Mouse (Mus musculus) ES-CJ7 (cell line): ENCODE results near the gene Cela2a.
A peak's percentile ranks its signal among the peaks of the same experiment; 100 is the strongest.

Experiments
- DNase-seq: peaks from one replicate; pipeline ENCODE4 v3.0.0; 2011; ENCODE audit warnings: low read depth, low spot score

Gene Cela2a

DNA sequence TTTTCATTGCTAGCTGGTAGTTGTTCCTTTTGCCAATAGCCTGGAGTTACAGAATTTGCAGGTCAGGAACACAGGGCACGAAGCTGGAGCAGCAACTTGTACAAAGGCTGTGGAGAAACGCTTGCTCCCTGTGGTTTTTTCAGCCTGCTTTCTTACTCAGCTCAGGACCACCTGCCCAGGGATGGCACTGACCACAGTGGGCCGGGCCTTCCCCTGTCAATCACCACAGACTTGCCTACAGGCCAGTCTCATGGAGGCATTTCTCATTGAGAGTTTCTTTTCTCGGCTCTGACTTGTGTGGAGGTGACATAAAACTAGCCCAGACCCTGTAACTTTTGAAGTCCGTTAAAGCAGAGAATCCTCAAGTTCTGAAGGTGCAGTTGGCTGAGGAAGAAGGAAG lies 28.4 kb downstream of the Cela2a start:
- DNase-seq = no peak

DNA sequence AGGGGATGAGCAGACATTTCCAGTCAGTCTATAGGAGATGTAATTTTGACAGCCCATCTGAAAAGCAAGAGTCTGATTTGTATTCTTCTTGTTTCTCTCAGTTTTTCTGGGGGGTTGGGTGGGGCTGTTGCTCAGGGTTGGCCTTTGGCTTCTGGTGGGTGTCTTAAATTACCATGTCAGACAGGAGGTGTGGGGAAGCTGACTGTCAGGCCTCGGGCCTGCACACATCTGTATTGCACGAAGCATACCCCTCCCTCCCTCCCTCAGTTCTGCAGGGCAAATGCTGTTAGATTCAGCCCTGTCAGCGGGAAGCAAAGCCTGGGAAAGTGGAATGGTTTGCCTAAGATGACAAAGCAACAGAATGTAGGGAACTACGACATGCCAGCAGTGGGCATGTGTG lies 29.0 kb downstream of the Cela2a start:
- DNase-seq = no peak

DNA sequence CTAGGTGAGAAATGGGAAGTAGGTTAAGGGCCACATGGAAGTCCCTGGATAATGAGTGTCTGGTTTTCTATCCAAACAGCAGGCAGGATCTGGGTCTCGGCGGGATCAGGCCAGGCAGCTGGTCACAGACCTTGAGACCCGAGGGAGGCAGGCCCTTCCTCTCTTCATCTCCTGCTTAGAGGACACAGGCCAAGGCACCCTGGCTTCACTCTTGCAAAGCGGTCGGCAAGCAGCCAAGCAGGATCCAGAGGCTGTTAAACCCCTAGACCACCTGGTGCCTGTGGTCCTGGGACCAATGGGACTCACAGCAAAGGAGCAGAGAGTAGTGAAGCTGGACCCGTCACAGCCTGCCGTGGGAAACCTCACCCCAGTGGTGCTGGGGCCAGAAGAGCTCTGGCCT lies 29.6 kb downstream of the Cela2a start:
- no peak for DNase-seq

DNA sequence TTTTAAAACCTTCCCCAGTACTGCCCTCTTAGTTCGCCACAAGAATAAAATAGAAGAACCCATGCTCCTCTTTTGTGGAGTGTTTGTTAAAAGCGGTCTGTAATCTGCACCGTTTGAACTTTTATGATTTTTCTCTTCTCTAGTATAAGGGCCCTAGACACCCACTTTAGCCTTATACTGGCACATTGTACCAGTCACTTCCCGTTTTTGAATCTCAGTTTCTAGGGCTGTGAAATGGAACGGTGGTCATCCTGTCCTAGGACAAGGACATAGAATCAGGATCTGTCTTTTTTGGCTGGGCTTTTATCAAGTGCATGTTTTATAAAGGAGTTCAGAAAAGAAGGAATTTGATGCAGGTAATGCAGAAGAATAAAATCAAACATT lies 31.8 kb downstream of the Cela2a start:
- DNase-seq = no peak

DNA sequence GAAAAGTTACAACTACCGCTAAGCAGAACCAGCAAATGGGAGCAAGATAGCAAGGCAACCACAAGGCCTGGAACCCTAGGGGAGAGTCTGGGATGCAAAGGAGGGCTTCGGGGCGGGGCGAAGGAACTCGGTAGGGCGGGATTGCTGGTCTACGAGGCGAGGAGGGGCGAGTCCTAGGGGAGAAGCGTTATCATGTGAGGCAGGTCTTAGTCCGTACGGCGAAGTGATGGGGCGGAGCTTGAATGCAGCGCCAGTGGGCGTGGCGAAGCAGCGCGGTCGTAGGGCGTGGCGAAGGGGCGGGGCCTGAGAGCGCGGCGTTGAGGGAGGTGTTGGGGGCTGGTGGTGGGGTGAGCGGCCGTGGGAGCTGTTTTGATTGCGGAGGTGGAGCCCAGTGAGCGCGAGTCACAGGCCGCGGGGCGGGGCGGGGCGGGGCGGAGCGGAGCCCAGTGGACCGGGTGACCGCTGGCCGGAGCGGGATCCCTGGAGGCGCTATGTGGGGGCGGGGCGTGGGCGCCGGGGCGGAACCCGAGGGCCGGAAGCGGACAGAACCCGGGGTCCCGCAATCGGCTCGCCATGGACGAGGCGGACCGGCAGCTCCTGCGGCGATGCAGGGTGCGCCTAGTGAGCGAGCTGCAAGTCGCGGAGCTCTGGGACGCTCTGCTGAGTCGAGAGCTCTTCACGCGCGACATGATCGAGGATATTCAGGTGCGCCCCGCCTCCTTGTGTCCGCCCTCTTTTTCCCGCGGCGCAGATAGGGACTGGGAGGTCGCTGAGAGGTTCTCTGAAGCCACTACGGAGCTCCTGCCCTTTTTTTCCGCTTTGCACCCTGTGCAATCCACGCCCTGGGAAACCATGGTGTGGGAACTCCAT lies 32.4 kb downstream of the Cela2a start, which contains the start of gene Casp9:
Gene Casp9, plus strand, starts transcription at position 331 of the 870 bp plus-strand sequence.
- peak; percentile 99 for DNase-seq

DNA sequence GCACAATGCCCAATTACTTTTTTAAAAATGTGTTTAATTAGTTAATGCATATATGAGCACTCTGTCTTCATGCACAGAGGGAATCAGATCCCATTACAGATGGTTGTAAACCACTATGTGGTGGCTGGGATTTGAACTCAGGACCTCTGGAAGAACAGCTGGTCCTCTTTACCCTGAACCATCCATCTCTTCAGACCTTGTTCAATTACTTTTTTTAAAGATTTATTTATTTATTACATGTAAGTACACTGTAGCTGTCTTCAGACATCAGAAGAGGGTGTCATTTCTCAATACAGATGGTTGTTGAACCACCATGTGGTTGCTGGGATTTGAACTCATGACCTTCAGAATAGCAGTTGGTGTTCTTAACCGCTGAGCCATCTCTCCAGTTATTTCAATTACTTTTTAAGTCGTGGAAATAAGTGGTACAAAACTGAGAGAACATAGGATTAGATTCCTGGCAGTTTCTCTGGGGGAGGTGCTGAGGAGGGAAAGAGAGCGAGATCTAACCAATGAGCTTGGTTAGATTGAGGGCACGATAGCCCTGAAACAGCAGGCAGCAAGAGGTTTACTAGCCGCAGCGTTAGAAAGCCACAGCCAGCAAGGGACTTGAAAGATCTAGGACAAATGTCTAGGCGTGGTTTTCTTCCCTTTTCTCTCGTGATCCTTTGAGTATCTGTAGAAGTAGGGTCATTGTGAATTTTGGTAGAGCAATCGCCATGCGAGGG lies 33.2 kb downstream of the Cela2a start:
- no peak for DNase-seq

DNA sequence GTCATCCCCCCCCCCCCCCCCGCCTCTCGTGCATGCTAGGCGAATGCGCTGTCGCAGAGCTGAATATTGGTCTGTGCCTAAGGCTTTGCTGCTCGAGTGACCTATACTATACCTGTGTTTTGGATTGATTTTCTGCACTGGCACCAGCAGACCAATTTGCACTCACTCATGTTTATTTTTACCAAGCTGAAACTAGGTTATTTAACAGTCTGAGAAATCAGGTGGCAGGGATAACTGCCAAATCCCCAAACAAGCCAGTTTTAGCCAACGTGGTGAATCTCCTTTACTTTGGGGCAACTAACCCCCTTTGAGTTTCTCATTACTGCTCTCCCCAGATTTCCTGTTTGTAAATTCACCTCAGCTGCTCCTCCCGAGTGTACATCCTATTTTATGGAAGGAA lies 34.0 kb downstream of the Cela2a start:
- DNase-seq = no peak

DNA sequence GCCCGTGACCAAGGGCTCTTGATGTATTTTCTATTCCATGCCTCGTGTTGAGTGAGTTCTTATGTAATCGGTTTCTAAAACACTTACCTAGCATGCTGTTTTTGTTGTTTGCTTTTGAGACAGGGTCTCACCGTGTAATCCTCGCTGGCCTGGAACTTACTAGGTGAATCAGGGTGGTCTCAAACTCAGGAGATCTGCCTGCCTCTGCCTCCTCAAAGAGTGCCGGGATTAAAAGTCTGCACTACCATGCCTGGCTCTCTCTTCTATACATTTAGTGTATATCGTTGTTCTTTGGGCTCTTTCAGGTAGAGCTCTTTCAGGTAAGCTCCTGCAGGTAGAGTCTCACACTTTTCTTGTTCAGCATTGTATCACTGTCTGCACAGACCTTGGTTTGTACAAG lies 34.5 kb downstream of the Cela2a start:
- DNase-seq = no peak

DNA sequence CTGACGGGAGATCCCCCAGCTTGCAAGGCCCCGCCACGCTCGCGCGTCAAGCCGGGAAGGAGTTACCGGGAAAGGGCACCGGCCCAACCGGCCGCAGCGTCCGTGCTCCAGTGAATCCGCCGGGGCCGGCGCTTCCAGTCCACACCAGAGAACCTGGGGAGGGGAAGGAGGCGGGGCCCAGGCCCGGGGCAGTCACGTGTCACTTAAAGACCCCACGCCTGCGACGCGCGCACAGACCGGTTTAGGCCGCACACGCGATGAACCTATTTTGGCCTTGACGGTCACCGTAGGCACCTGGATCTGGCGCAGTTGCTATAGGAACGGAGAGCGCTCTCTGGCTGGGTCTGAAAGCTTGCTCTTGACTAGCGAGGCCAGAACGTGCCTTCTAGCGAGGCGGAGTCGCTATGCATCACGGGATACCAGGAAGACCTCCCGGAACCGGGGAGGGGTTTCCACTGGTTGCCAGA lies 35.4 kb downstream of the Cela2a start, which contains the start of gene Dnajc16:
Gene Dnajc16, minus strand, starts transcription at position 408 of the 467 bp plus-strand sequence.
- peak; percentile 100 for DNase-seq

DNA sequence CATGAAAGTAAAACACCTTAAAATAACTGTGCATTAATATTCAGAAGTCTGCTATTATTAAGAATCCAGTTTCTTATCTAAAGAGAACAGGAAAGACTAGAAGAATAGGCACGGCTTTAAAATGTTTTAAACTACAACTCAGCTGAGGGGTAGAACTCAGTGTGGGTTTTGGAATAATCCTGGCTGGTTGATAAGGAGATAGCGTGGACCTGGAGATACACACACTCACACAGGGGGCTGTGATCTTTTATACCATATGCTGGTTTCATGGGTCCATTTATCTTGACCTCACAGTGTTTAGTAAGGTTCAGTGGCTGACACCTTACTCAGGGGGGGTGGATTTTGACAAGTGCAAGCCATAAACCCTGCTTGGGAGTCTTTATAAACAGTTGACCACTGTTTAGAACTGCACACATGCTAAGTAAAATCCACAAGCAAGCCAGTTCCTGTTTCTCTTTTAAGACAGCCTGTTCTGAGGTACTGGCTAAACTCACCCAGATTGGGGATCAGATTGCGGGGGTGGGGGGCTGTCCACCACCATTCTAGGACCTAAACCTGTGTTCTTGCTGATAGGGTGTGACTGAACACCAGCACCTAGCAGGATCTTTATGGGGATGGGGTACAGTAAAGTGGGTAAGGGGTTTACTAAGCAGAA lies 36.3 kb downstream of the Cela2a start:
- DNase-seq = no peak

DNA sequence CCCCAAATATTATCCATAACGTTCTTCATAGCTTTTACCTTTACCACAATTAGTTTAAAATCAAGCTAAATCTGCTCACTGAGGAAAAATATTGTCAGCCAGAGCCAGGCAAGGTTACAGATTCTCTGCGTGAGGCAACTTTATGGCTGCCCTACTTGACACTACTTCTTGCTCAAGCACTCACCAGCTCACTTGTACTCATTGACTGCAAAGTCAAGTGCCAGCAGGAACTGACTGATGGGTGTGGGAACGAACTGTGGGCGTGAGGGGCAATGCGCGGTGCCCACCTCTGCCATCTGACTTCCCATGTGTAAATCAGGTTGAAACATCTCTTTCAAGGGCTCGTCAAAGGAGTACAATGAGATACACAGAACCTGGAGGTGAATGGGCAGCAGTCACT lies 38.5 kb downstream of the Cela2a start:
- DNase-seq = no peak

DNA sequence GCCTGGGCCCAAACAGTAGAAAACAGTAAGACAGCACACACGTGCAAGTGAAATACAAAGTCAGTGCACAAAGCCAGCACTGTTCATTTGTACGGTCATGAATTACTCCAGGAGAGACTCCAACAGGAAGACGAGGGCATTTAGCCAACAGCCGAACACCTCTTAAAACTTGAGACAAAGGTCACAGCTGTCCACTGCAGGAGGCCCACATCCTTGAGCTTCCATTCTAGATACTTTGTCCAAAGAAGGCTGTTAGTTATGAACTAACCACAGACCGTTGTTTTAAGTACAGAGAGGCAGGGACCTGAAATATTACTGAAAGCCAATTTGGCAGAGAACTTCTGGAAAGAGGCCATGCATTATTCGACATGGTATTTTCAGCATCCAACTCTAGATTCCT lies 38.9 kb downstream of the Cela2a start:
- no peak for DNase-seq

DNA sequence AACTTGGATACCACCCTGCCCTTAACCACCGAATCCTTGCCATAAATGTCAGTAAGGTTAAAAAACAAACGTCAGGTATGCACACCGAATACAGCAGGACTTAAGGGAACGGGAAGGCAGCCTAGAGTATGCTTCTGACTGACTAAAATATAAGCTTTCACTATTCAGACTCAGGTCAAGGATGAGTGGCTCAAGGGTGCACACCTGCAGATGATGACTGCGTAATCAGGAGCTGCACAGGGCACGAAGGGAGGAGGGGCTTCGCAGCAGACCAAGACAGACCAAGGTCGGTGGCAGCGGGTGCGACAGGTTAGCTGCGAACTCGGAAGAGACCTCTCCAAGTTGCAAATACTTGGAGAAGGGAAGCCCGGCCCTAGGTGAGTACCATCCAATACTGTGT lies 39.8 kb downstream of the Cela2a start:
- DNase-seq = no peak

DNA sequence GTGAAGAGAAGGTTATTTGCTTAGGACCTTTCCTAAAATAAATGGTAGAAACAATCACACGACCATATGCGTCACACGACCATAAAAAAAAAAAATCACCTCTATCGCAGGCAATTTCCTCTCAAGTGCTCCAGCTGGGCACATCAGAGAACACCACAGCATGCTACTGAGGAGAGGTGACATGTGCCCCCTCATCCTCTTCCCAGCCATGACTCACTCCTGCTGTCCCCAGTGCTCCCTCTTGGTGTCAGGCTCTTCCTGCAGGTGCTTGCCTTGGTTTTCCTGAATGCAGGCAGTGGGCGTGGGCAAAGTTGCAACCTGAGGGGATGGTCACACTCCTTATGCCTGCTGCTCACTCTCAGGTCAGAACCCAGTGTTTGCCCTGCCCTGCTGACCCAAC lies 41.1 kb downstream of the Cela2a start:
- no peak for DNase-seq

DNA sequence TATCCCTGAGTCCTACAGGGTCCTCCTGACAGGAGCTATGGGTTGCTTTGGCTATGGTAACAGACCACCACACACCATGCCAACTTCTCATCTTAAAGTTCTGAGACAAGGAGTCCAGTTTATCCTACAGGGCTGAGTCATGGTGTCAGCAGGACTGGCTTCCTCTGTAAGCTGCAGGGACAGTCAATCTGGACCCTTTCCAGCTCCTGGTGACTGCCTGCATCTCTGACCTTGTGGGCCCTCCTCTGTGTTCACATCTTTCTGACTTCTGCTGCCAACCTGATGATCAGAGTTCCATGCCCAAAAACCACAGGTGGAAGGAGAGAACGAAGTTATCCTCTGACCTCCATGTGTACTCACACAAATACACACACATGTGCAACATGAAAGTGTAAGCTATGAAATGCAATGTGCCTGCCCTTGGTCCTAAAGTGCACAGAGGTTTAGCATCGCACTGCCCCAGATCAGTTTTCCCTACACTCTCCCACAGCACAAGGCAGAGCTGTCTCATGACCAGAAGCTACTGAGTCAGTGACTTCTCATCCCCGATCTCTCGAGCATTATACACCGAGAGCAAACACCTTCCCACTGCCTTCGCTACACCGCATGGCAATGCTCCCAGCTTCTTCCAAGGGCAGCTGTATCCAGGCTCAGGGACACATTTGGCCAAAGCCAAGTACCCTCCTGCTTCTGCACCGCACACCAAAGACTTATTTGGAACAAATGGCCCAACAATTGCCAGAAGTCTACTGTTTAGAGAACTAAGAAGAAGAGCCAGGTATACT lies 44.6 kb downstream of the Cela2a start:
- DNase-seq = no peak

DNA sequence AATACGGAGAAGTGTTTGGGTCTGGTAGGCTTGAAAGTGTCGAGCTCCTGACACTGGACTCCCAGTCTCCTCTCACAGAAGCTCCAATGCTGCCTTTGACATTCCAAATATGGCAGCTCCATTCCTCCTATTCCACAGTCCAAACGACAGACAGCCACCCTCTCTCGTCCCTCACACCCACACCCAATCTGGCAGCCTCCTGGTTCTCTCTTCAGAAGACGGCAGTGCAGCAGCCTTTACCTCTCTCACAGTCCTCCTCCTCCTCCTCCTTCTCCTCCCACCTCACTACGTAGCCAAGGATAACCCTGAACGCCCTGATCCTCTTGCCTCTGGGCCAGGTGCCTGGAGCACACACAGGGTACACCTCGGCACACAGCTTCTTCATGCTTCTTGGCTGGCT lies 46.1 kb downstream of the Cela2a start:
- DNase-seq = no peak

DNA sequence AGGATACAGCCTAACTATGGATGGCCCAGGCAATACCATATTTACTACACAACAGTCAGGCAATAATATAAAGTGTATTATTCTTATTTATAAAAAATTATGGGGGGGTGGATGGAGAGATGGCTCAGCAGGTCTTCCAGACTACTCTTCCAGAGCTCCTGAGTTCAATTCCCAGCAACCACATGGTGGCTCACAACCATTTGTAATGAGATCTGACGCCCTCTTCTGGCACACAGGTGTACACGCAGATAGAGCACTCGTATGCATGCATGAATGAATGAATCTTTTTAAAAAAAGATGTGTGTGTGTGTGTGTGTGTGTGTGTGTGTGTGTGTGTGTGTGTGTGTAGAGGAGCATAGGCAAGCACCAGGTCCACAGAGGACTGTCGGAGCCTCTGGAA lies 52.9 kb downstream of the Cela2a start:
- DNase-seq = peak; percentile 42

DNA sequence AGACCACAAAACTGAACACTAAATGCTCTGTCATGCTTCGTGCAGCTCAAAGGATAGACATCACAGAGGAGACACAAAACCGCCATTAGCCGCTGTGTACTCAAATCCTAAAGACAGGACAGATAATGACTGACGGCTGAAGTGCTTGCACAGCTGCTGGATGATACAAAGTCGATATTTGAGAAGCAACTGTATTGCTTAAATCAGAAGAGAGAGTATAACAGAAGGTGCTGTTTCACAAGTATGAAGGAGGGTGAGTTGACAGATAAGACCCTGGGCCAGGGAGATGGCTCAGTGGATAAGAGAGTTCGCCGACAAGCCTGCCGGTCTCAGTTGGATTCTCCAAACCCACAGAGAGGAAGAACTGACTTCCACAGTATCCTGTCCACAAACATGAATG lies 54.1 kb downstream of the Cela2a start:
- DNase-seq = no peak

DNA sequence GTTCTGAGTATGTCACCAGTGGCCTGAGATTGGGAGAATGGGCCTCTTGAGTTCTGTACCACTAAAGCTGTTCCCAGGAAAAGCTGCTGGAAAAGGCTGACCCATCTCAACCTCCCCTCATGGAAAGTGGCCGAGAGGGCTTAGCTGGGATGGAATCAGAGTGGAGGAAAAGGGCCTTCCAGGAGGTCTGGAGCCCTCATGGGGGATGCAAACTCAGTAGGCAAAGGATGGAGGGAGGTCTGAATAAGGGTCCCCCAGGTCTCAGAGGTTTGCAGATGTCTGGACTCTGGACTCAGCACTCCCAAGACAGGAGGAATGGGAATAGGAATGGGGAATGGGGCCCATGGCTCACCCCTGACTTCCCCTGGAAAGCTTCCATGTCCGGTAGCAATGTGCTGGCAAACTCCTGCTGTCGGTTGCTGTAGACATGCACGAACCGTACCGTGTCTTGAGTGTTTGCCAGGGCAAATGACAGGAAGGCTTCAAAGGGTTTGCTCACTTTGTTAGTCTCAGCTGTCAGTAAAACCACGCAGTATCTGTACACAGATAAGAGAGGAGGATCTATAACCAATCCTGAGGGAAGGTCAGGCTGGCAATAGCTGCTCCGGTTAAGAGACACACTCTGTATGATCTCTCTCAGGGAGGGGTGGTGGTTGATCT lies 56.3 kb downstream of the Cela2a start:
- no peak for DNase-seq

DNA sequence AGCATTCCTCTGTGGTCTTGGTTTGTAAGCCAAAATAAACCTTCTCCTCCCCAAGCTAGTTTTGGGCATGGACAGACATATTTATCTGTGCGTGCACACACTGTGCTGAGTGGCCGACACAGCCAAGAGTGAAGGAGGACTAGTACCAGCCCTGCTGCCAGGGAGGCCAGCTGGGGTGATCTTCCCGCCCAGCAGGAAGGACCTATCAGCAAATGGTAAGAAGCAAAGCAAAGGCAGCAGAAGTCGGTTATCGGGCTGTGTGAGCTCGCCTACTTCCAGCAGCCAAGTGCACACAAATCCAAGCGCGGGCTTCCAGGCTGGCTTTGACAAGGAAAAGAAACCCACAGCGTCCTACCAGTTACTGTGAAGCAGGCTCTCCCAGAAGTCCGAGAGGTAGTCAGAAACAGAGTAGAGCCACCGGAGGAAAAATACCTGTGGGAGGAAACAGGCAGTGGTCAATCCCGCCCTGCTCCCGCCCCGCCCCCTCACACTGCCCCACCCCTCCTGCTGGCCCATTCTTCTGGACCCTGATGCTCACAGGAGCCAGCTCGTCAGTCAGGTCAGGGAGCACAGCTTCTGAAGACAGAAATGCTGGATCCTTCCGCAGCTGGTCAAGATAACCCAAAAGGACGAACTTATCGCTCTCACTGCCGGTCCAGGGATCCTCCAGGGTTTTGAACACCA lies 58.5 kb downstream of the Cela2a start:
- DNase-seq = no peak
